Comparison of ENCODE assay signal across 8 mouse cellular contexts in genomic region chr9:62838506-62839171, GRCm38 (mm10). TPM values are rescaled to one million over a fixed set of nuclear protein-coding genes. Genes with fewer than 3 reads are reported as not detected.
DNase-seq lines count a peak whose midpoint lies in the region; ATAC-seq lines count a peak whose summit lies in the region.

Gene Cln6, plus strand, starts transcription at chr9:62838785.

- no peaks in the 10 kb centered on the region for H3K27me3 ChIP-seq in limb, embryonic 11.5 days (ENCODE audit: control insufficient read depth, insufficient read depth, low read length)
- H3K27me3 ChIP-seq in midbrain, embryonic 13.5 days, result 0 out of 2 replicates have a peak, but pooled peaks cover 4% of the 10 kb centered on the region

- H3K9ac ChIP-seq in limb, embryonic 11.5 days (ENCODE audit: low read length), result peak within 1 kb of the TSS; percentile 94
- peak within 1 kb of the TSS; percentile 89 for H3K9ac ChIP-seq in midbrain, embryonic 13.5 days (replicated peaks)

- peak within 1 kb of the TSS; percentile 73 for H3K4me2 ChIP-seq in limb, embryonic 11.5 days (ENCODE audit: low read depth, severe bottlenecking)
- peak within 1 kb of the TSS; percentile 85 for H3K4me2 ChIP-seq in midbrain, embryonic 13.5 days (replicated peaks)

- WGBS in limb, embryonic 11.5 days, result under 1% methylated on average over 45 of the region's 48 CpGs
- WGBS in midbrain, embryonic 13.5 days, result under 1% methylated on average over 43 of the region's 48 CpGs

- no peaks in the 10 kb centered on the region for H3K36me3 ChIP-seq in limb, embryonic 11.5 days (ENCODE audit: control insufficient read depth, insufficient read depth, low read length)
- no peaks in the 10 kb centered on the region for H3K36me3 ChIP-seq in midbrain, embryonic 13.5 days

- peak within 1 kb of the TSS; percentile 90 for H3K27ac ChIP-seq in limb, embryonic 11.5 days (replicated peaks; ENCODE audit: low read depth, low read length)
- H3K27ac ChIP-seq in midbrain, embryonic 13.5 days, result peak within 1 kb of the TSS; percentile 77

- peaks cover 12% of the 10 kb centered on the region for H3K4me1 ChIP-seq in limb, embryonic 11.5 days (ENCODE audit: control insufficient read depth, insufficient read depth, low read length)
- H3K4me1 ChIP-seq in midbrain, embryonic 13.5 days (replicated peaks), result peaks cover 15% of the 10 kb centered on the region

- peak; percentile 97 for ATAC-seq in granulocyte monocyte progenitor cell, adult 5-6 weeks (replicated peaks; ENCODE audit: poor library complexity, severe bottlenecking)
- ATAC-seq in limb, embryonic 11.5 days (ENCODE audit: insufficient number of reproducible peaks, low FRiP score, low TSS enrichment, low read depth), result peak; percentile 84
- ATAC-seq in midbrain, embryonic 13.5 days, result peak; percentile 80

- H3K4me3 ChIP-seq in limb, embryonic 11.5 days (ENCODE audit: low read depth, low read length), result peak within 1 kb of the TSS; percentile 72
- peak within 1 kb of the TSS; percentile 66 for H3K4me3 ChIP-seq in midbrain, embryonic 13.5 days (replicated peaks)

- DNase-seq in 3134 (ENCODE audit: extremely low read depth, insufficient read length, low spot score), result peak; percentile 90
- peak; percentile 78 for DNase-seq in adrenal gland, adult 8-10 months
- peak; percentile 90 for DNase-seq in embryo, embryonic 9.5 days (ENCODE audit: extremely low spot score)
- peak; percentile 86 for DNase-seq in kidney, adult 11 months
- DNase-seq in limb, embryonic 11.5 days (ENCODE audit: low spot score), result peak; percentile 85
- peak; percentile 29 to 47 for DNase-seq in spleen, postnatal 14 days (ENCODE audit: low spot score in 2 of 2)

- no peaks in the 10 kb centered on the region for H3K9me3 ChIP-seq in limb, embryonic 11.5 days (ENCODE audit: control insufficient read depth, low read length)
- no peaks in the 10 kb centered on the region for H3K9me3 ChIP-seq in midbrain, embryonic 13.5 days

RNA-seq across cellular contexts. Expression of gene Cln6, which starts in this region (rescaled TPM):
- total RNA-seq in adrenal gland, adult 8-10 months (2022), result 10 to 100 TPM; 19.4 to 28.7 (median 23.5) TPM
- 61.8 and 79.0 TPM in 2 replicates for total RNA-seq in granulocyte monocyte progenitor cell, adult 5-6 weeks (2014; fragmentation: Nextera tagmentation)
- 17.0 and 20.7 TPM in 2 replicates for total RNA-seq in granulocyte monocyte progenitor cell, adult 5-6 weeks (2017)
- 17.3 and 18.6 TPM in 2 replicates for polyA plus RNA-seq in limb, embryonic 11.5 days (2014; fragmentation: Nextera tagmentation; extraction: Ambion mirVana)
- 4.6 and 5.7 TPM in 2 replicates for polyA plus RNA-seq in midbrain, embryonic 13.5 days (2015; fragmentation: Nextera tagmentation; extraction: Ambion mirVana)

Comparison
In these comparisons a context has a peak if more than half of its experiments do, and no peak if none do; other contexts are left out.
1. Peak in every context shown above with its lines: DNase-seq, ATAC-seq, H3K4me3 ChIP-seq and H3K27ac ChIP-seq.
2. DNase-seq: peak in every context shown above with its lines; median percentile 90 in 3134; 90 in embryo, embryonic 9.5 days; 86 in kidney, adult 11 months; 85 in limb, embryonic 11.5 days; 78 in adrenal gland, adult 8-10 months; 38 in spleen, postnatal 14 days.